In genomic region chr7:141337716-141338416, GRCm38 (mm10) we compare ENCODE assay signal across 12 mouse cellular contexts. TPM values are rescaled to one million over a fixed set of nuclear protein-coding genes. Genes with fewer than 3 reads are reported as not detected.
DNase-seq lines count a peak whose midpoint lies in the region; ATAC-seq lines count a peak whose summit lies in the region.
"Had no signal": no experiment of that assay in that cellular context is flagged by ENCODE, and none has a peak within 500 bp of the region (broad histone marks: within the 10 kb centered on the region; RNA-seq: fewer than 3 reads in every experiment).

No protein-coding gene starts in this region.

- no peak overlapping the region for H3K9ac ChIP-seq in kidney, embryonic 15.5 days

- 74% methylated on average over 3 of the region's 3 CpGs for WGBS in kidney, embryonic 15.5 days

- H3K9me3 ChIP-seq in kidney, embryonic 15.5 days (replicated peaks) = no peaks in the 10 kb centered on the region

- H3K36me3 ChIP-seq in kidney, embryonic 15.5 days = peaks cover 30% of the 10 kb centered on the region

- H3K4me3 ChIP-seq in kidney, embryonic 15.5 days (replicated peaks) = peak overlapping the region; percentile 45; the same call in 1 of the 2 replicates

- H3K27me3 ChIP-seq in kidney, embryonic 15.5 days = no peaks in the 10 kb centered on the region

- intact Hi-C loops in left cerebral cortex, postnatal 4 days (cut with DNase I) = no loop called here

- peaks cover 30% of the 10 kb centered on the region for H3K4me1 ChIP-seq in kidney, embryonic 15.5 days

- peak overlapping the region; percentile 69 for H3K4me2 ChIP-seq in kidney, embryonic 15.5 days

- H3K27ac ChIP-seq in kidney, embryonic 15.5 days = peak overlapping the region; percentile 75; the same call in 1 of the 2 replicates
- H3K27ac ChIP-seq: hindbrain, postnatal 0 days had no signal

- peak; percentile 43 for DNase-seq in kidney, adult 18-20 months
- DNase-seq in kidney, postnatal 10 days = no peak
- peak; percentile 42 for DNase-seq in lung, postnatal 25 days (ENCODE audit: low spot score)
- DNase-seq in urinary bladder, postnatal 4 days (ENCODE audit: low spot score in 2 of 2) = no peak
- no peak for DNase-seq in thymus, postnatal 4 days
- no peak for DNase-seq in left cerebral cortex, postnatal 4 days

- ATAC-seq in granulocyte monocyte progenitor cell, adult 5-6 weeks (replicated peaks; ENCODE audit: poor library complexity, severe bottlenecking) = 0 out of 2 replicates have a peak, but pooled peaks have one; percentile 15
- ATAC-seq in kidney, embryonic 15.5 days (replicated peaks; ENCODE audit: low FRiP score) = no peak
- ATAC-seq: hindbrain, postnatal 0 days had no signal

RNA-seq across cellular contexts. Expression of gene Eps8l2, which starts 0.8 kb away (rescaled TPM):
- total RNA-seq in granulocyte monocyte progenitor cell, adult 5-6 weeks (2014; fragmentation: Nextera tagmentation) = 0.11 TPM in 1 of 2 replicates, not detected in the other
- not detected in 2 replicates for total RNA-seq in granulocyte monocyte progenitor cell, adult 5-6 weeks (2017)
- 33.1 and 39.6 TPM in 2 replicates for polyA plus RNA-seq in kidney, embryonic 15.5 days (2015; fragmentation: Nextera tagmentation; extraction: Ambion mirVana)
- total RNA-seq in left cerebral cortex, postnatal 4 days (2021) = under 1 TPM; 0.86 to 0.97 TPM
- total RNA-seq: megakaryocyte, adult 5-6 weeks had no signal

RNA-seq across cellular contexts. Expression of gene Tmem80, which starts 10.3 kb away (rescaled TPM):
- total RNA-seq in granulocyte monocyte progenitor cell, adult 5-6 weeks (2014; fragmentation: Nextera tagmentation) = 6.0 and 13.2 TPM in 2 replicates
- total RNA-seq in granulocyte monocyte progenitor cell, adult 5-6 weeks (2017) = 4.5 and 8.7 TPM in 2 replicates
- polyA plus RNA-seq in kidney, embryonic 15.5 days (2015; fragmentation: Nextera tagmentation; extraction: Ambion mirVana) = 52.8 and 54.4 TPM in 2 replicates
- 10 to 100 TPM; 21.1 to 21.9 TPM for total RNA-seq in left cerebral cortex, postnatal 4 days (2021)

RNA-seq across cellular contexts. Expression of gene Deaf1, which starts 10.4 kb away (rescaled TPM):
- total RNA-seq in granulocyte monocyte progenitor cell, adult 5-6 weeks (2014; fragmentation: Nextera tagmentation) = 43.3 and 52.4 TPM in 2 replicates
- 6.3 and 21.4 TPM in 2 replicates for total RNA-seq in granulocyte monocyte progenitor cell, adult 5-6 weeks (2017)
- 68.2 and 81.1 TPM in 2 replicates for polyA plus RNA-seq in kidney, embryonic 15.5 days (2015; fragmentation: Nextera tagmentation; extraction: Ambion mirVana)
- total RNA-seq in left cerebral cortex, postnatal 4 days (2021) = 100 to 1,000 TPM; 246 to 267 TPM

RNA-seq across cellular contexts. Expression of gene Drd4, which starts 46.1 kb away (rescaled TPM):
- not detected in 2 replicates for total RNA-seq in granulocyte monocyte progenitor cell, adult 5-6 weeks (2014; fragmentation: Nextera tagmentation)
- total RNA-seq in granulocyte monocyte progenitor cell, adult 5-6 weeks (2017) = not detected in 2 replicates
- polyA plus RNA-seq in kidney, embryonic 15.5 days (2015; fragmentation: Nextera tagmentation; extraction: Ambion mirVana) = 1.4 and 1.8 TPM in 2 replicates
- total RNA-seq in left cerebral cortex, postnatal 4 days (2021) = under 1 TPM; 0.48 to 0.54 TPM
- total RNA-seq: gastrocnemius, postnatal 36 days; megakaryocyte, adult 5-6 weeks had no signal
- polyA plus RNA-seq: erythroblast, embryonic 14.5 days had no signal

RNA-seq across cellular contexts. Expression of gene Taldo1, which starts 54.1 kb away (rescaled TPM):
- total RNA-seq in granulocyte monocyte progenitor cell, adult 5-6 weeks (2014; fragmentation: Nextera tagmentation) = 289 and 344 TPM in 2 replicates
- total RNA-seq in granulocyte monocyte progenitor cell, adult 5-6 weeks (2017) = 559 and 668 TPM in 2 replicates
- 340 and 353 TPM in 2 replicates for polyA plus RNA-seq in kidney, embryonic 15.5 days (2015; fragmentation: Nextera tagmentation; extraction: Ambion mirVana)
- 100 to 1,000 TPM; 146 to 152 TPM for total RNA-seq in left cerebral cortex, postnatal 4 days (2021)

Comparison
In these comparisons a context has a peak if more than half of its experiments do, and no peak if none do; other contexts are left out.
1. DNase-seq: peak in kidney, adult 18-20 months (single experiment) and lung, postnatal 25 days (single experiment); none in kidney, postnatal 10 days (single experiment), urinary bladder, postnatal 4 days (0 of 2), thymus, postnatal 4 days (single experiment) and left cerebral cortex, postnatal 4 days (single experiment).
2. RNA of gene Deaf1, which starts 10.4 kb away (total RNA-seq): 246 to 267 TPM in left cerebral cortex, postnatal 4 days; 6.3 to 52.4 TPM in granulocyte monocyte progenitor cell, adult 5-6 weeks; every median in the first group is over 4 times any median in the second.